Mouse (Mus musculus): ENCODE results near the gene Gm4858. TPM values are rescaled to one million over a fixed set of nuclear protein-coding genes. Genes with fewer than 3 reads are reported as not detected.

The Gm4858 gene
- not detected for polyA plus RNA-seq (2014; fragmentation: Illumina TruSeq; extraction: RNeasy Lipid Tissue Mini Kit (QIAGEN cat#74804); ENCODE audit: low read depth, low replicate concordance)

DNA sequence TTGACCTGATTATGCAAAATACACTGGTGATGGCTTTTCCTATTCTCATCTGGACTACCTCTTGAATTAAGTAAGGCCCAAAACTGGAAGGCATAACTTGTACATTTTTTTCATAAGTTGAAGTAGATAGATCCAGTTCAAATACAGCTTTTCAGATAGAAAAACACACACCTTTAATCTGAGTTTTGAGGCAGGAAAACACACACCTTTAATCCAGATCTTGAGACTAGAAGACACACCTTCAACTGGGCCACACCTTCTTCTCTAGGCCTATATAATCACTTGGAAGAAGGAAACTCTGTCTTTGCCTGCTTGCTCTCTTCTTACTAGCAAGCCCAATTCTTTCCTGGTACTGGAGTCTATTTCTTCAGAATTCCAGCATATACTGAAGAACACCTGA is at the start of gene Gm4858:
TSS of gene Gm4858 (plus strand) at position 301 of the 400 bp plus-strand sequence.

DNA sequence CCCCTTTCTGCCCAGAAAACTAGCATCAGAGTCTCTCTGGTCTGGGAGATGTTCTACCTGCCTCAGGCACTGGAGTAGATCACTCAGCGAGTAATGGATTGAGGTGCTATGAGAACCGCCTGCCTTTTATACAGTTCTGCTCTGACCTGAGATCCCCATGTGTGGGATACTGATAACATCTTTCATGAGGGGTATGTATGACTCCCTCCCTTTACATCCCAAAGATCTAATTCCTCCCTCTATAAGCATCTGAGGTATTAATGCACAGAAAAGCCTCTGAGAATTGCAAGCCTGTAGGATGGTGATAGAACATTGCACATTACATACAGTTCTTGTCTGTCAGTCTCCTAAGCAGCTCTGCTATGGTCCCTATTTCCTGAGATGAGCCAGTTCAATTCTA is 49.7 kb upstream of the Gm4858 start, which contains the start of gene Lce1m:
TSS of gene Lce1m (minus strand) at position 101 of the 400 bp plus-strand sequence.

Other genes starting within 250 kb of the Gm4858 start
- not detected for gene Kprp, start 241.6 kb upstream of the Gm4858 start, polyA plus RNA-seq (2014; fragmentation: Illumina TruSeq; extraction: RNeasy Lipid Tissue Mini Kit (QIAGEN cat#74804); ENCODE audit: low read depth, low replicate concordance)
- not detected for gene Lce1l, start 217.5 kb upstream of the Gm4858 start, polyA plus RNA-seq (2014; fragmentation: Illumina TruSeq; extraction: RNeasy Lipid Tissue Mini Kit (QIAGEN cat#74804); ENCODE audit: low read depth, low replicate concordance)
- not detected for gene 2310050C09Rik, start 198.6 kb upstream of the Gm4858 start, polyA plus RNA-seq (2014; fragmentation: Illumina TruSeq; extraction: RNeasy Lipid Tissue Mini Kit (QIAGEN cat#74804); ENCODE audit: low read depth, low replicate concordance)
- not detected for gene Lce3a, start 142.6 kb upstream of the Gm4858 start, polyA plus RNA-seq (2014; fragmentation: Illumina TruSeq; extraction: RNeasy Lipid Tissue Mini Kit (QIAGEN cat#74804); ENCODE audit: low read depth, low replicate concordance)
- gene Lce3b, start 135.8 kb upstream of the Gm4858 start, polyA plus RNA-seq (2014; fragmentation: Illumina TruSeq; extraction: RNeasy Lipid Tissue Mini Kit (QIAGEN cat#74804); ENCODE audit: low read depth, low replicate concordance), result not detected
- gene Lce3c, start 124.3 kb upstream of the Gm4858 start, polyA plus RNA-seq (2014; fragmentation: Illumina TruSeq; extraction: RNeasy Lipid Tissue Mini Kit (QIAGEN cat#74804); ENCODE audit: low read depth, low replicate concordance), result not detected
- not detected for gene Lce3d, start 111.4 kb upstream of the Gm4858 start, polyA plus RNA-seq (2014; fragmentation: Illumina TruSeq; extraction: RNeasy Lipid Tissue Mini Kit (QIAGEN cat#74804); ENCODE audit: low read depth, low replicate concordance)
- gene Lce3e, start 101.8 kb upstream of the Gm4858 start, polyA plus RNA-seq (2014; fragmentation: Illumina TruSeq; extraction: RNeasy Lipid Tissue Mini Kit (QIAGEN cat#74804); ENCODE audit: low read depth, low replicate concordance), result not detected
- not detected for gene Lce3f, start 76.6 kb upstream of the Gm4858 start, polyA plus RNA-seq (2014; fragmentation: Illumina TruSeq; extraction: RNeasy Lipid Tissue Mini Kit (QIAGEN cat#74804); ENCODE audit: low read depth, low replicate concordance)
- not detected for gene Crct1, start 53.1 kb upstream of the Gm4858 start, polyA plus RNA-seq (2014; fragmentation: Illumina TruSeq; extraction: RNeasy Lipid Tissue Mini Kit (QIAGEN cat#74804); ENCODE audit: low read depth, low replicate concordance)
- not detected for gene Lce1m, start 49.8 kb upstream of the Gm4858 start, polyA plus RNA-seq (2014; fragmentation: Illumina TruSeq; extraction: RNeasy Lipid Tissue Mini Kit (QIAGEN cat#74804); ENCODE audit: low read depth, low replicate concordance)
- gene Crnn, start 76.0 kb downstream of the Gm4858 start, polyA plus RNA-seq (2014; fragmentation: Illumina TruSeq; extraction: RNeasy Lipid Tissue Mini Kit (QIAGEN cat#74804); ENCODE audit: low read depth, low replicate concordance), result not detected
- not detected for gene Flg2, start 128.5 kb downstream of the Gm4858 start, polyA plus RNA-seq (2014; fragmentation: Illumina TruSeq; extraction: RNeasy Lipid Tissue Mini Kit (QIAGEN cat#74804); ENCODE audit: low read depth, low replicate concordance)
- gene Flg, start 204.7 kb downstream of the Gm4858 start, polyA plus RNA-seq (2014; fragmentation: Illumina TruSeq; extraction: RNeasy Lipid Tissue Mini Kit (QIAGEN cat#74804); ENCODE audit: low read depth, low replicate concordance), result not detected